Mouse (Mus musculus): ENCODE measurements around the gene Klf17. TPM values are rescaled to one million over a fixed set of nuclear protein-coding genes. Genes with fewer than 3 reads are reported as not detected.

Klf17 gene
- polyA plus RNA-seq, 1 experiment from 2014 or later = not detected

- no peak for ATAC-seq (ENCODE audit: low read depth)
- H3K4me2 ChIP-seq (ENCODE audit: low read depth, low read length) = no peak overlapping the region
- no peaks in the 10 kb centered on the region for H3K9me3 ChIP-seq (ENCODE audit: control insufficient read depth, low read length)
- H3K36me3 ChIP-seq (ENCODE audit: control insufficient read depth, insufficient read depth, low read length) = no peaks in the 10 kb centered on the region
- H3K4me1 ChIP-seq (ENCODE audit: control insufficient read depth, insufficient read depth, low read length) = no peaks in the 10 kb centered on the region
- 54% methylated on average over 3 of the region's 3 CpGs for WGBS
- H3K4me3 ChIP-seq (ENCODE audit: low read depth, low read length) = no peak overlapping the region
- H3K27ac ChIP-seq (replicated peaks; ENCODE audit: low read depth, low read length) = no peak overlapping the region
- no peak for DNase-seq (ENCODE audit: low spot score)
- no peak overlapping the region for H3K9ac ChIP-seq (ENCODE audit: low read depth, low read length)
- H3K27me3 ChIP-seq (replicated peaks; ENCODE audit: control insufficient read depth, insufficient read depth, low read length) = no peaks in the 10 kb centered on the region
These were observed 56.5 kb downstream of the Klf17 start for GRCm38 (mm10) chr4:117708780-117709550.

Other genes starting within 250 kb of the Klf17 start
- 154 and 174 TPM in 2 replicates for gene Eri3, start 215.3 kb downstream of the Klf17 start, polyA plus RNA-seq (2014; fragmentation: Nextera tagmentation; extraction: Ambion mirVana)
- 56.2 and 66.1 TPM in 2 replicates for gene Dmap1, start 83.4 kb downstream of the Klf17 start, polyA plus RNA-seq (2014; fragmentation: Nextera tagmentation; extraction: Ambion mirVana)
- not detected in 2 replicates for gene Gm12845, start 41.2 kb downstream of the Klf17 start, polyA plus RNA-seq (2014; fragmentation: Nextera tagmentation; extraction: Ambion mirVana)
- 5.5 and 10.4 TPM in 2 replicates for gene Slc6a9, start 68.9 kb upstream of the Klf17 start, polyA plus RNA-seq (2014; fragmentation: Nextera tagmentation; extraction: Ambion mirVana)
- 2.3 and 3.3 TPM in 2 replicates for gene Ccdc24, start 106.9 kb upstream of the Klf17 start, polyA plus RNA-seq (2014; fragmentation: Nextera tagmentation; extraction: Ambion mirVana)
- gene B4galt2, start 117.8 kb upstream of the Klf17 start, polyA plus RNA-seq (2014; fragmentation: Nextera tagmentation; extraction: Ambion mirVana) = 34.3 and 42.8 TPM in 2 replicates
- gene Atp6v0b, start 121.7 kb upstream of the Klf17 start, polyA plus RNA-seq (2014; fragmentation: Nextera tagmentation; extraction: Ambion mirVana) = 199 and 230 TPM in 2 replicates
- gene Dph2, start 126.4 kb upstream of the Klf17 start, polyA plus RNA-seq (2014; fragmentation: Nextera tagmentation; extraction: Ambion mirVana) = 13.4 and 15.0 TPM in 2 replicates
- 38.2 and 40.6 TPM in 2 replicates for gene Ipo13, start 149.4 kb upstream of the Klf17 start, polyA plus RNA-seq (2014; fragmentation: Nextera tagmentation; extraction: Ambion mirVana)
- 2.1 and 2.8 TPM in 2 replicates for gene Artn, start 164.1 kb upstream of the Klf17 start, polyA plus RNA-seq (2014; fragmentation: Nextera tagmentation; extraction: Ambion mirVana)

Data from embryonic facial prominence, embryonic 14.5 days (tissue).